Mouse (Mus musculus) monocyte, adult 5-6 weeks (primary cell): ENCODE data around the gene Tspan18. TPM values are rescaled to one million over a fixed set of nuclear protein-coding genes. Genes with fewer than 3 reads are reported as not detected.

Source experiments
- ATAC-seq: fragments of 153-309, 156-312 bp; replicated peaks from 2 replicates; pipeline ENCODE4 v1.8.0; 2017; ENCODE audit warnings: mild to moderate bottlenecking; ENCODE audit not compliant: low TSS enrichment, insufficient number of reproducible peaks, severe bottlenecking, poor library complexity, low FRiP score
- total RNA-seq: library from RNA; stranded (forward); fragments of 200-1000, 200-491, 200-594 nt; gene quantifications from 3 replicates; pipeline ENCODE4 v1.2.3, GENCODE M21; 2017

Tspan18 gene
- total RNA-seq, 1 experiment from 2014 or later: not detected

DNA sequence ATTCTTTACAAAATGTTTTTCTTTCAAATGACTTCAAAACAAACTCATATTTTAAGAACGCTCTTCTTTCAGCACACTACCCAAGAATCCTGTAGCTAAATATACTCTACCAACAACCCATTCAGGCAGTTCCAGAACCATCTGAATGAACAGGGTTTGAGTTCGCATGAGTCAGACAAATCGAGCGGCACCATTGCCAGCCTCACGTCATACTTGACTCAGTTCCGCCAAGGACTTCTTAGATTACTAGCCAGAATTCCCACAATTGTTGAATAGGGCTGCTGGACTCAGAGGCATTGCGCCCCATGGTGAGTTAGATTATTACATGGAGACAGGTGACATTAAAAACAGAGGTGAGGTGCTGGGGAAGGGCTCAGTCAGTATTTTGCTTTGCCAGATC is 58.3 kb downstream of the Tspan18 start:
- ATAC-seq: no peak

DNA sequence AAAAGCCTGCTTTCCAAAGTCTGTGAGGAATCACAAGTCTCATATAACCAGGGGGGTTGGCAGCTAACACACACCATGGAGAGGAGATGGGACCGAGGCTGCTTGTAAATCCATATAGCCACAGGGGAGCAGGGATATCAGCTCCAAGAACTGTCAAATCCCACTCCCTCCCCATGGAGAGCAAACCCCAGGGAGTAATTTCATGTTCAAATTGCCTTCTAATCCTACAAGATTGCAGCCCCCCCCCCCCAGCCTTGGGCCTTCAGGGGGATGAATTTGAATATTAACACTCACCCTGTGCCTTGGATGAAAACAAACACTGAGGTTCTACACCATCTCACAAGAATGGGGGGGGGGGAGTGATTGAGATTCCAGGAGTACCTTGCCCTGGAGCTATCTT is 60.4 kb downstream of the Tspan18 start:
- ATAC-seq: no peak

- ATAC-seq: no peak
Measured at GRCm38 (mm10) chr2:93270083-93270482, 64.2 kb downstream of the Tspan18 start.

DNA sequence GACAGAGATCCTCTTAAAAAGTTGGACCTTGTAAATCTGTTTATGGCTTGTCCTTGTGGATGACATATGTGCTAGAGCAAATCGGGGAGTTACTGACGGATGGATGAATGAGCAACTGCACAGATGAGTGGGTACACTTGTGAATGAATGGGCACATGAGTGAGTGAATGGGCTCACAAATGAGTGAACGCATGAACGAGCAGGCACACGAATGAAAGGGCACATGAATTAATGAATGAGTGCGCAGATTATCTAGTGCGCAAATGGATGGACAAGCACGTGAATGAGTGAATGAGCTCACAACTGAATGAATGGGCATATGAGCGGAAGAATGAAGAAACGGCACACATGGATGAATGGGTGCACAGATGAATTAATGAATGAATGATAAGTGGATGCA is 64.7 kb downstream of the Tspan18 start:
- ATAC-seq: no peak

GRCm38 (mm10) chr2:93268711-93269270 is 65.5 kb downstream of the Tspan18 start:
- ATAC-seq: no peak

DNA sequence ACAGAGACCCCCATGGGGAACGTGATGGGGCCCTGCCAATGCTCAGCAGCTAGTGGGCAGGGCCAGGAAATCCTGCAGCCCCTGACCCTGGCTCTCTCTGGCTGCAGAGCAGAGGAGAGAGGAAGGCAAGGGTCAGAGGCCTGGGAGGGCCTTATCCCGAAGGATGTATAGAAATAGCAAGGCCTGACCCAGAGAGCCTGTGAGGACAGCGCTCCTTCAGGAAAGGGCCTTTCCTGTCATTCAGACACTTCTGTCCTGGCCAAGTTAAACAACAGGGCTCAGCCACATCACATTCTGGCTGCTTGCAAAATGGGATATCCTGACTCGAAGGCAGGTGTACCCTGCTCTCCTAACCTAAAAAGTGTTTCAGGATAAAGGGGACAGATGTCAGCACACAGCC is 66.5 kb downstream of the Tspan18 start:
- no peak for ATAC-seq

DNA sequence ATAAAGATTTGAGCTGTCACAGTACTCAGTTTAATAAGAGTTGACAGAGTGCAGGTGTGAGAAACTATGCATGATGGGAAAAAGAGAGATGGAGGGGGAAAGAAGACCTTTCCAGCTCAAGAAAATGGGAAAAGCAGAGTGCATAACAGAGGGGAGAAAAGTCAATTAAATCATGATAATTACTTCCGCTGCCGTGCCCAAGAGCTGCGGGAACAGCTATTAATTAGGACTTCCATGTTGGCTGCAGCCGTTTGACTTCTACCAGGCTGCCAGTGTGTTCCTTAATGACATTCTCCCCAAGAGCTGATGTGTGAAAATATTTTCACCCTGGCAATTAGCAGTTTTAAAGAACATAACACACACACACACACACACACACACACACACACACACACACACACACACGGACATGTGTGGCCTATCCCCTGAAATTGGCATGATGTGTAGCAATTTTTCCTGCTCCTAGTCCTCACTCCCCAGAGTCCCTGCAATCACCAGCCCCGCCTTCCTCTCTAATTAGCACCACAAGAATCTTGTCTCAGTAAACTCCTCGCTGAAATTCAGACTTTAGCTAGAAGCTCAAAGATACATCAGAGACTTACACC is 67.6 kb downstream of the Tspan18 start:
- ATAC-seq: no peak

DNA sequence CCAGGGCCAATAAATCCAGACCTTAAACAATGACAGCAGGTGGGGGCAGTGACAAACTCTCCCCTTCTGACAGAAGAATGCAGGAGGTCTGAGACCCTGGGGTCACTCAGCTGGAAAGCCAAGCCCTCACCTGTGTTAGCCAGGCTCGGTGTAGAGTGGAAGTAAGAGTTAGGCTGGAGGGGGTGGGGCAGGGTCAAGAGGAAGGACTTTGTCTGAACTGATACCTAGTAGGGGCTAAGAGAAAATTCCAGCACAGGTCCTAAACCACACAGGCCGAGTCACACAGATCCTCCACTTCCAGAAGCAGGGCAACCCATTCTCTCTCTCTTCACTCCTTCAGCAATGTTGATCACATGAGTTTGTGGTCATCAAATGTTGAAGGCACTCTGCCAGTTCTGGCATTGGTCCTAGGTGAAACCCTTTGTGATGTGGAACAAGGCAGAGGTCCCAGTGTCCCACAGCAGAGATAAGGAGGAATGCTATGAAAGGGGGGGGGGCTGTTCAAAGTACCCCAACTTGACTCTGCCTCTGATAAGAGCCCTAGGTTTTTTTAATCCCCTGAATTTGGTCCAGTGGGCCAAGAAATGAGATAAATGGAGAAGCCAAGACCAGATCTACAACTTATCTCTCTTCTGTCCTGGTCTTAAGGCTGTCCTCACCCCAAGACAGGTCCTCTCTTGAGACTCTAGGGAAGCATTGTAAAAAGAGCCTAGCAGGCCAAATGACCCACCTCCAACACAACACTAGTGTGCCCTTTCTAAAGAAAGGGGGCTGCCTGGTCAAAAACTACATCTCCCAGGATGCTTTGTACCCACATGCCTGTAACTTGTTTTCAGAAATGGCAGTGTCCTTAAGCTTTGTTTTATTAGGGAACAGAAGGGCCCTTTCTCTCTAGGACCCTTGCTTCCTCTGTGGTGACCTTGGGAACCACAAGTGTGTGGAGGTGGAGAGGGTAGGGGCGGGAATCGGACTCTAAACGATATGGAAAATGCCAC is 71.7 kb downstream of the Tspan18 start:
- no peak for ATAC-seq

DNA sequence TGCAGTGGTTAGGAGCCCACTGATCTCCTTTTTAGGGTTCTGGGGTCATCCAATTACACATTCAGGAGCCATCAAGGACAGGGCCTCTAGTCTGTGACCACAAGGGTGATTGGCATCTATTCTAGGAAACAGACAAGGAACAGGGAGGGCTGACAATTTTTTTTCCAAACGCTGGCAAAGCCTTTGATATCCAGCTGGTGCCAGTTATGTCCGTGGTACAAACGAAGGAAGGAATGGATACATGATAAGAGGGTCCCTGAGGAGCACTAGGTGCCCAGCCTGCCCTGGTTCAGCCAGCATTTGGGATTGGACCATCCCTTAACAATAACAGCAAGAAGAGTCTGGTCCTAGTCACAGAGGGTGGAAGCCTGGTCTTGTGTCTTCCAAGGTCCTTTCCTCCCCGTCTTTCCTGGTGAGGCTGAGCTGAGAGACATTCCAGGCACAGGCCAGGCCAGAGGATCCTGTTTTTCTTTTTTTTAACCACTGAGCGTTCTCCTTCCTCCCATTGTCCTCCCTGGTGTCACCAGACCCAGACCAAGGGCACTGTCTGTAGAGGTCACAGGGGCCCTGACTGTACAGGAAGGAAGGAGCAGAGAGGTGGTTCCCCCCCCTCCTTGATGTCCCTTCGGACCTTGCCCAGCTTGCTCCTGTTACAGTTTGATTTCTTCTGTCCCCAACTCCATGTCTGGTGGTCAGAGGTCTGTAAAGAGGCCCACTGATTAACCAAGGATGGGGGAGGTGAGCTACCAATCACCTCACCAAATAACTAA is 72.6 kb downstream of the Tspan18 start:
- ATAC-seq: no peak

GRCm38 (mm10) chr2:93257634-93258033 is 76.7 kb downstream of the Tspan18 start:
- ATAC-seq: no peak

GRCm38 (mm10) chr2:93256735-93257405 is 77.4 kb downstream of the Tspan18 start:
- ATAC-seq: no peak

DNA sequence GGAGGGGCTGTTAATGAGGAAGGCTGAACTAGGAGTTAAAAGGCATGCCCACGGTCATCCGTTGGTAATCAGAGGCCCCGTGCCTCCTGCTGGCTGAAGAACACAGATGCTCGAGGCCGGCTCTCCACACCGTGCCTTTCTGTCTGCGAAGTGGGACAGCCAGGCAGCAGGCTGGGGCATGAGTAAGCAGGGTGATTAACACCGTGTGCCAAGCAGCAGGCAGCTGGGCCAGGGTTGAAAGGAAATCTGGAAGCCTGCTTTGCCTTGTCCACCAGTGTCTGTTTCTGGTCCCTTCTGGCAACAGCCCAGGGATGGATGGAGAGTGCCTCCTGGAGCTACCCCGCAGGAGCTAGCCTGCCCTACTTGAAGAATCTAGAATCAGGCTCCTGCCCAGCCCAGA is 81.9 kb downstream of the Tspan18 start:
- no peak for ATAC-seq

DNA sequence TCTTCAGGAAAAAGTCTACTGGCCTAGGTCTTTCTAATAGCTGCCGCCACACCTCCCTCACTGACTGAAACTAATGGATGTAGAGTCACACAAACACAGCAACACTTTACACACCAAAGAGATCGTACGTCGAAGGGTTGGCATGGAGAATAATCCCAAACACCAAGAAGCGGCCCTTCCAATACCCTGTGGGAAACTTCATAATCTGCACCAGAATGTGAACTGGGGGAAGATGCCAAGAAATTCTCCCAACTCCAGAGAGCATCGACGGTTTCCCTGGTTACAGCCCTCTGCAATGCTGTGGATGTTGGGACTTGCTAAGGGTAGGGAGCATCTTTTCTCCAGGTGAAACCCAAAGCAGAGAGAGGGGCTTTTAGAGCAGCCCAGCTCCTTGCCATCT is 83.7 kb downstream of the Tspan18 start:
- no peak for ATAC-seq

- ATAC-seq: no peak
Measured at GRCm38 (mm10) chr2:93249058-93249457, 85.2 kb downstream of the Tspan18 start.

GRCm38 (mm10) chr2:93244090-93244443 is 90.2 kb downstream of the Tspan18 start:
- no peak for ATAC-seq

- ATAC-seq: no peak
Measured at GRCm38 (mm10) chr2:93243439-93244089, 90.7 kb downstream of the Tspan18 start.

DNA sequence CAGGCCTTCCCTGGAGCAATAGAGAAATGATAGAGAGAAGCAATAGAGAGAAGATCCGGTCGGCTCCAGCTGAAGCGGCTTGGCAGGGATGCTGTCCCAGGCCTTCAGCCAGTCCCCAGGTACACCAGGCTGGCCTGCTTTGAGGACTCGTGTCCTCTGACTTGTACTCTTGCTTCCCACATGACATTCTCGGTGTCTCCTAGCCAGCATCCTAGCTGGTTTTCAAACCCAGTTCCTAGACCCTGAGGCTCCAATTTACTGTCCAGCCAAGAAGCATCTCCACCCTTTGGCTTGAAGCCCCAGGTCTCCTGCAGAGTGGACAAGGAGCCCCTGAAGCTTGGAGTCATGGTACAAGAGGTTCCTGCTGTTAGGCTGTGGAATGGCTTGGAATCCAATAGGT is 92.1 kb downstream of the Tspan18 start:
- no peak for ATAC-seq

DNA sequence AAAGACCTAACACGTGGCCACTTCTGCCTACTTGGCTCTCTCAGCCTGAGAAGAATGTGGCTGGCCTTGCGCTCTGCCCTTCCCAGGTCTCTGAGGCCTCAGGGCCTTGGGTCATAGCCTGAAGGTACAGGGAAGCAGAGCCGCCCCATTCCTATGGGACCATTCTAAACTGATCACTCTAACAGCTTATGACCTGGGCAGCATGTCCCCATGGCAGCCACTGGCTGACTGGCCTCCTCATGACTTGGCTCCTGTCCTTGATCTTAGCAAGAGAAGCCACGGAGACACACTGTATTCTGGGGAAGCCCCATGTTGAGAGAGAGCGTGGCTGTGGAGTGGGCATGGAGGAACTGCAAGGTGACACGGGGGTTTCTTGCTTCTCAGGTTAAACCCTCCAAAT is 95.4 kb downstream of the Tspan18 start:
- ATAC-seq: no peak
